Mouse (Mus musculus): ENCODE results near the gene Cox5b. TPM values are rescaled to one million over a fixed set of nuclear protein-coding genes. Genes with fewer than 3 reads are reported as not detected.
A peak's percentile ranks its signal among the peaks of the same experiment; 100 is the strongest.

Cox5b gene
- total RNA-seq, 2 experiments from 2014 or later = 1,243 to 1,338 TPM

GRCm38 (mm10) chr1:36683810-36684467, 7.3 kb upstream of the Cox5b start:
- peak; percentile 71 for DNase-seq

DNA sequence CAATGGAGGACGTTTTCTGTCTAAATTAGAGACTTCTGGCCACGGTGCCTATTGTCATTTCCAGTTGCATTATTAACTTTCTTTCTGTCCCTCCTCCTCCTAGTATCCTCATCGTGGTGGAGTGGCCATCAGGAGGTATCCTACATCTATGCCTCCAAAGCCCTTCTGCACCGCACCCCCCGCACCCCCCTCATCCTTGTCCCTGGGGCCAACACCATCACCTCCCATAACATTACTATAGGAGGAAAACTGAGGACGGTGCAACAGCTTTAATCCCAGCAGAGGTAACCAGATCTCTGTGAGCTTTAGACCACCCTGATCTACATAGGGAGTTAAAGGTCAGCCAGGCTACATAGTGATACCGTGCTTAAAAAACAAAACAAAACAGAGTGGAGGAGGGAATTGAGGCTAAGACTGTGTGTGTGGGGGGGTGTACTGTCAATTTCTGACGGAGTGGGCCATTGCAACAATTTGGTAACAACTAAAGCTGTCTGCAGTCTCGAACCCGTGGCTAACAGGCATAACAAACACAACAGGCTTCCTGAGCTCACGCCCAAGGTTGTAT, 496 bp upstream of the Cox5b start:
- no peak for DNase-seq

GRCm38 (mm10) chr1:36694871-36695270, 3.6 kb downstream of the Cox5b start:
- no peak for DNase-seq

DNA sequence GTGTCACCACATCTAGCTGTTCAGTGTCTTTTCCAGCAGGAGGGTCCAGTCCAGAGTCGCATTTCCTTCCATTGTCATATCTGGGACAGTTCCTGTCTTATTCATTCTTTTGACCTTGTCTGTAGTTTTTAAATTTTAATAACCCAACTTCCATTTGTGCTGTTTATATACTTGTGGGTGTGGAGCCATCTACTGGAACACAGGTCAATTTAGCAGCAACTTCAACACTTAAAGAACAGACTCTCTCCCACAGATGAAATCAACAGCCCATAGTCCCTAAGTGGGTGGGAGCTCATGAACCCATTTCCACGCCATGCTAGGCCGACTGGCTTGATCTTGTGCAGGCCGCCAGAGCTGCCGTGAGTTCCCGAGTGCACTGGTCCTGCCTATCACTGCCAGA, 5.2 kb downstream of the Cox5b start:
- no peak for DNase-seq

DNA sequence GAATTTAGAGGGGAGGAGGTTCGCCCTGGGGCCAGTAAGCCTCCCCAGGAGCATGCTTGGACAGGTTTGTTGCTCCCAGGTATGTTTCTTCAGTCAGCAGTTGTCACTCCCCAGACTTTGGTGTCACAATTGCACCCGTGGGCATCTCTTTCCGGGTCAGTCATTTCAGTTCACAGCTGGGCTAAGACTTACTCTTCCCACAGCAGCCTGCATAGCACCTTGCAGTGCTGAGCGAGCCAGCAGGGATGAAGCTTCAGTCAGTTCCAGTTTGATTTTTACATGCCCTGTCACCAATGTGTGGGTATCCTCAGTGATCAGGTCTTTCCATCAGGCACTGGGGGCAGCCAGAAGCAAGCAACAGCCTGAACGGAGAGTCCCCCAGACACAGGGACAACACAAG, 5.8 kb downstream of the Cox5b start:
- no peak for DNase-seq

GRCm38 (mm10) chr1:36707166-36707565, 15.9 kb downstream of the Cox5b start:
- no peak for DNase-seq

GRCm38 (mm10) chr1:36707797-36708196, 16.5 kb downstream of the Cox5b start:
- DNase-seq = no peak

- DNase-seq = no peak
Observed at GRCm38 (mm10) chr1:36708626-36709025, 17.4 kb downstream of the Cox5b start.

GRCm38 (mm10) chr1:36709055-36709853, 18.0 kb downstream of the Cox5b start:
- peak; percentile 20 for DNase-seq

DNA sequence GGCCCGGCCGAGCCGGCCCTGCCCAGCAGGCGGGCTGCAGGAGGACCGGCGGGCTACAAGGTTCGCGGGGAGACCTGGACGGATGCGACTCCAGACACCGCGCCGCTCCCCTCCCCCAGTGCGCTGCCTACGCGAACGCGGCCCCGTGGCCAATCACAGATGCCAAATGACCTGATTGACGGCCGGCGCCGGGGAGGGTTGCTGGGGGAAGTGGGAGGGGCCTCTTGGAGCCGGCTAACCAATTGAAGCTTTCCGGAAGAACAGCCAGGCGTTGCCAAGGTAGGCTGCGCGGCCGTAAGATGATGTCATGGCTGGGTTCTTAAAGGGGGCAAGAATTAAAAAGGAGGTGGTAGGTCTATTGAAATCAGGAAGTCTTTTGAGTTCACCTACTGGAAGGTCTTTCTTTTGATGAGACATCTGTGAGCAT, 18.6 kb downstream of the Cox5b start, which contains the start of gene 4933424G06Rik:
TSS of gene 4933424G06Rik (plus strand) at position 296 of the 427 bp plus-strand sequence.
- DNase-seq = peak; percentile 96

GRCm38 (mm10) chr1:36711104-36711503, 19.9 kb downstream of the Cox5b start:
- DNase-seq = no peak

- DNase-seq = no peak
Observed at GRCm38 (mm10) chr1:36714311-36714710, 23.1 kb downstream of the Cox5b start, which contains the start of gene Actr1b. Gene Actr1b, minus strand, starts transcription at chr1:36714422.

GRCm38 (mm10) chr1:36718786-36719185, 27.5 kb downstream of the Cox5b start:
- no peak for DNase-seq

- no peak for DNase-seq
Observed at GRCm38 (mm10) chr1:36723146-36724056, 32.2 kb downstream of the Cox5b start.

DNA sequence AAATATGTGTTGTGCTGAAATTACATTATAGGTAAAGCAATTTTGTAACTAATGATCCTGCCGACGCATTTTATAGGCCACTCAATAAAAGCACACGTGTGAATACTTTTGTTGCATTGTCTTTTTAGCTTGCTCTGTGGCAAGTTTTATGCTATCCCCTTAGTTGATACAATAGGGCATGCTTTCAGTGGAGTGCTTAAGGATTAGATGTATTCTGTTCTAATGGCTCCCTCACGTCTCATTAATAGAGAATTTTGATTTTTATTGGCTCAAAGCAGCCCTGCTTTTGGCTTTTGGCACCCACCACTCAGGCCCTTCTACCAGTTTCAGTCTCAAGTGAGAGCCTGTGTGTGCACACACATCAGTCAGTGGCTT, 32.8 kb downstream of the Cox5b start:
- DNase-seq = no peak

DNA sequence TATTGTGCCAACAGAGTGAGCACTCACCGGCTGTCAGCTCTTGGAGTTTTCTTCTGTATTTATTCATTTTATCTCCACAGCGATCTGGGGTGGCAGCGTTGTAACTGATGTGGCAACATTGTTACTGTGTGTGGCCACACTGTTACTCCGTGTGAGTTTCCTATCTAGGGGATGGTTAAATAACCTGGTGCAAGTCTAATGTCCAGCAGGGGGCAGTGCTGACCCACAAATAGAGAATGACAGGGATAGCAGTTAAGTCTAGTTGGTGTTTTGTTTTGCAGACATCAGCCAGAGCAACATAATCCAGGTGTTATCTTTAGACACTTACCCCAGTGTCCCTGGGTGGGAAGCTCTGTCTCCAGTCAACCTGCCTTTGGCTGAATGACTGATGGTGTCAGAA, 46.1 kb downstream of the Cox5b start:
- peak; percentile 86 for DNase-seq

DNA sequence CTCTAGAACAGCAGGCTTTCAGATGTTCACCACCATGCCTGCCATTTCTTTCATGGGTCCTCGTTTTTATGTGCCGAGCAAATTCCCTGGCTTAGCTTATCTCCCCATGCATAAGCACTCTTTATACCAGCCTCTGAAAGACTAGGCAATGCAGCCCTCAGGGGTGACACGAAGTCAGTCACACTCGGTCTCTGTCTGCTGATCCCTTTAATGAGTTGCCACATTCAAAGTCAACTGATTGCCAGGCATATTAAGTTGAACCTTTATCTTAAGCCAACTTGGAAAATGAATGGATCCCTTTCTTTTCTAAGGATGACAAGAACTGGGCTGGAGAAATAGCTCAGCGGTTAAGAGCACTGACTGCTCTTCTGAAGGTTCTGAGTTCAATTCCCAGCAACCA, 48.0 kb downstream of the Cox5b start:
- DNase-seq = no peak

- DNase-seq = no peak
Observed at GRCm38 (mm10) chr1:36743046-36743445, 51.8 kb downstream of the Cox5b start.

Data from gastrocnemius, postnatal 10 days (tissue).